Mouse (Mus musculus) spleen, adult 12 weeks (tissue): ENCODE results near the gene Phrf1.

Experiments
- DNase-seq: peaks from one replicate; pipeline ENCODE4 v3.0.0; 2022; ENCODE audit warnings: low spot score

The Phrf1 gene

GRCm38 (mm10) chr7:141292583-141293388 is 64.2 kb downstream of the Phrf1 start:
- no peak for DNase-seq

- no peak for DNase-seq
These were observed 65.4 kb downstream of the Phrf1 start for GRCm38 (mm10) chr7:141293852-141294471.

DNA sequence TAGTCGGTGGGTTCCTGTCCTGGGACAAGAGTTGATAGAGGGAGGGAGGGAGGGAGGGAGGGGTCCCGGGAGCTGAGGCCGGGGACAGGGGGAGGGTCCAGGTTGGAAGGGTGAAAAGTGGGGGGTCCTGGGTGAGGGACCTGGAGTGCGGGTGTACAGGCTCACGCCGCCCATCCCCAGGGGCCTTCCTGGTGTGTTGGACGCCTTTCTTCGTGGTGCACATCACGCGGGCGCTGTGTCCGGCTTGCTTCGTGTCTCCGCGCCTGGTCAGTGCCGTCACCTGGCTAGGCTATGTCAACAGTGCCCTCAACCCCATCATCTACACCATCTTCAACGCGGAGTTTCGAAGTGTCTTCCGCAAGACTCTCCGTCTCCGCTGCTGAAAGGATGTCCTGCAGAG is 65.9 kb downstream of the Phrf1 start:
- no peak for DNase-seq

DNA sequence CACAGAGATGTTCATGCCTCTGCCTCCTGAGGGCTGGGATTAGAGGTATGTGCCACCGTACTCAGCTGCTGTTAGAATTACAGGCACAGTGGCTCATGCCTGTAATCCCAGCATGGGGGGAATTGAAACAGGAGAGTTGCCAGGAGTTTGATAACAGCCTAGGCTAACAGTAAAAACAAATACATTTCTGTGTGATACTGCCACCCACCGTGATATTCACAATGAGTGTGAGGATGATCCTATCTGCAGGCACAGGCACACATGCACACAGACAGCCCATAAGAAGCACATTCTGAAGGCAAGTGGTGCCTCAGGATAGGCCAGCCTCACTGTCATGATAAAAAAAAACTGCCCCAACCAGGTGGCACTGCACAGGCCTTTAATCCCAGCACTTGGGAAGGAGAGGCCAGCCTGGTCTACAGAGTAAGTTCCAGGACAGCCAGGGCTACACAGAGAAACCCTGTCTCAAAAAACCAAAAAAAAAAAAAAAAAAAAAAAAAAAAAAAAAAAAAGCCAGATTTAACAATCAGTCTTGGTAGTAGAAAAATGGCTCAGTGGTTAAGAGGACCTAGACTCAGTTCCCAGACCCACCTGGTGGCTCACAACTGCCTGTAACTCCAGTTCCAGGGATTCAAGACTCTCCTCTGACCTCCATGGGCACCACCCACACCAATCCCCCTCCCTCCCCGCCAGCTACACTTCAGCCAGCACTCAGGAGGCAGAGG is 69.5 kb downstream of the Phrf1 start:
- no peak for DNase-seq

DNA sequence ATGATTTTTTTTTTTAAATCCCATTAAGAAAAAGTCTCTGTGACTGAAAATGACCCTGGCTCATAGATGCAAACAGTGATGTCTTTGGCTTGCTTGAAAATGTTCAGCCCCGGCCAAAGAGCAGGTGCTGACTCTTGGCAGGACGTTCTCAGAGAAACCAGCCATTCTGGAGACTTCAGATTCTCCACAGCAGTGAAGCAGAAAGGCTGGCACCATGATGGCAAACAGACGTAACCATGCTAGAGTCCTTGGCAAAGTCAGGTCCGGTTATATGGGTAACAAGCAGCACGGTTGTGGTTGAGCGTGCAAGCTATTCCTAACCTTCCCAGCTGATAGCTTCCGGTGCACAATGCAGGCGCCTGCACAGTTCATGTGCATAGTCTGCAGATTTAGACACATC is 70.6 kb downstream of the Phrf1 start:
- DNase-seq = no peak

DNA sequence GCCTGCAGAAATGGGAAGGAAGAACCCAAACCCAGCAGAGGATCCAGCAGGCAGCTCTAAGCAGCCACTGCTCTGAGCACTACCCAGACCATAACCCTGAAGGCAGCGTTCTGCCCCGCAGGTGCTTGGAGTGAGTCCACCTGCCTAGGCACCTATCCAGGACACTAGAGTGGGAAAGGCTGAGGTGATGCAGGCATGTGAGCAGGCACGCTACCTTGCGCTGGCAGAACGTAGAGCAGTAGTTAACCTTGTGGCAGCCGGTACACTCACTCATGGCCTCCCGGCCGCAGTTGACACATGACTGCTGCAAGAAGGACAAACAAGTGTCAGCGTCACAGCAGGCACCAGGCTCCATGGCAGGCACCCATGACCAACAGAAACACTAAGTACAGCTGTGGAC is 72.8 kb downstream of the Phrf1 start:
- DNase-seq = no peak

GRCm38 (mm10) chr7:141302702-141303268 is 74.2 kb downstream of the Phrf1 start:
- no peak for DNase-seq

GRCm38 (mm10) chr7:141304537-141304936 is 76.0 kb downstream of the Phrf1 start:
- no peak for DNase-seq
